Mouse (Mus musculus) brain, embryonic 14.5 days (tissue): ENCODE measurements around the gene Gm906.
"Not testable (repeated sequence)": the region's sequence is repeated elsewhere in the genome, so short reads cannot be mapped to it uniquely, and the experiment has no call there.

Experiments used
- CTCF ChIP-seq: fragments of 200-500 bp; IDR thresholded peaks from 2 replicates; pipeline ENCODE4 v1.5.1; 2012; ENCODE audit warnings: inconsistent platforms, mild to moderate bottlenecking, moderate library complexity, borderline replicate concordance; ENCODE audit not compliant: insufficient read depth, insufficient read length; ENCODE audit errors: extremely low read depth
- POLR2A ChIP-seq: fragments of 200-500 bp; IDR thresholded peaks from 2 replicates; pipeline ENCODE4 v1.6.1; 2012; ENCODE audit warnings: mild to moderate bottlenecking, inconsistent platforms, borderline replicate concordance; ENCODE audit not compliant: poor library complexity, insufficient read depth, insufficient read length, severe bottlenecking; ENCODE audit errors: extremely low read depth

DNA sequence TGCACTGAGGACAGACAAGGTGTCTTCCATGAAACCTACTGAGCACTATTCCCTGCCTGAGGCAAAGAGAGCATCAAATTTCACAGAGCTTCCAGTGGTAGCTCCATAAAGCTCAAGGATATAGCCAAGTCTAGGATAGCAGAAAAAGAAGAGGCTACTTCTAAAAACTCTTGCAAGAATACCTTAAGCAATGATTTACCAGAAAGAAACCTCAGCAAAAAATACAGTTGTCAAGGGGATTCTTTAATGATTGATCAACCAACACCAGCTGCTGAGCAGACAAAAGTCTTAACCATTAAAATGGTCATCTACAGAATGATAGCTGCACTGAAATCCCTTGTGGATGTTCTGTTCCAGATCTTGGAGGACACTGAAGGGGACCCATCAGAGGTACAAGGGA, 53.3 kb downstream of the Gm906 start:
- not testable (repeated sequence) for TF ChIP-seq POLR2A, CTCF
